Comparison of ENCODE assay signal across 16 mouse cellular contexts in the genomic region with DNA sequence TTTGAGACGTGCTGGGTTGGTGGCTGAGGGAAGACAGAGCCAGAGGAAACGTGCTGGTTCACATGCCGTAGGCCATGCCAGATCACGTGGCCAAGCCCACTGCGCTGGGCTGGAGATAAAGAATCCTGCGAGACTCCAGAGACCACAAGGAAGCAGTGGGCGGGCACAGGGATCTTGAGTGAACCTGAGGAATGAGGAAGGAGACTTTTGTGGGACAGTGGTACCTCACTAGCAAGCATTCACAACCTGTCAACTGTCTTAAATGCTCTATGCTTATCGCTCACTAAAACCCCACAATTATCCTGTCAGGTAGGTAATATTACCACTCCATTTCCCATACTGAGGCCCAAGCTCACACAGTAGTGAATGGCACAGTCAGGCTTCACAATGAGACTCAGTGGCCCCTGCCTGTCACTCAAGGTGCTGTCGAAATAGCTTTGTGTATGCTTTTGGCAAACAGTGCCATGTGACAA.
DNase-seq lines count a peak whose midpoint lies in the region; ATAC-seq and TF ChIP-seq lines count a peak whose summit lies in the region.
"Had no signal": no experiment of that assay in that cellular context is flagged by ENCODE, and none has a peak within 500 bp of the region (broad histone marks: within the 10 kb centered on the region; RNA-seq: fewer than 3 reads in every experiment).

No protein-coding gene starts in this region.

- WGBS in forebrain, embryonic 16.5 days, result 58% methylated on average over 9 of the region's 9 CpGs

- intact Hi-C loops in left cerebral cortex, postnatal 4 days (cut with DNase I), result no loop called here
- intact Hi-C loops in left cerebral cortex, adult 2 months (cut with DNase I), result no loop called here

- H3K27me3 ChIP-seq in forebrain, embryonic 16.5 days (replicated peaks; ENCODE audit: control insufficient read depth, insufficient read depth, low read length), result no peaks in the 10 kb centered on the region
- H3K27me3 ChIP-seq: kidney, embryonic 15.5 days; liver, embryonic 13.5 days had no signal

- no peak overlapping the region for H3K4me3 ChIP-seq in left cerebral cortex, adult 2 months
- H3K4me3 ChIP-seq in forebrain, embryonic 16.5 days (replicated peaks; ENCODE audit: low read length), result no peak overlapping the region
- H3K4me3 ChIP-seq: erythroblast, embryonic 14.5 days; kidney, embryonic 15.5 days; liver, embryonic 13.5 days had no signal

- H3K36me3 ChIP-seq in forebrain, embryonic 16.5 days (ENCODE audit: control insufficient read depth, insufficient read depth), result peaks cover 9% of the 10 kb centered on the region; the same call in 1 of the 2 replicates
- H3K36me3 ChIP-seq: liver, embryonic 13.5 days had no signal

- H3K4me1 ChIP-seq in forebrain, embryonic 16.5 days (replicated peaks; ENCODE audit: control insufficient read depth, insufficient read depth, low read length), result peaks cover 17% of the 10 kb centered on the region
- H3K4me1 ChIP-seq: kidney, embryonic 15.5 days had no signal

- peak; percentile 57 for ATAC-seq in forebrain, embryonic 16.5 days

- no peak overlapping the region for H3K4me2 ChIP-seq in forebrain, embryonic 16.5 days (ENCODE audit: low read length)
- H3K4me2 ChIP-seq: kidney, embryonic 15.5 days; liver, embryonic 13.5 days had no signal

- no peak for TF ChIP-seq CTCF in left cerebral cortex, adult 2 months (IDR thresholded peaks at IDR 0.05)

- no peak overlapping the region for H3K9ac ChIP-seq in forebrain, embryonic 16.5 days (replicated peaks; ENCODE audit: low read depth, low read length)
- H3K9ac ChIP-seq: kidney, embryonic 15.5 days; liver, embryonic 13.5 days had no signal

- H3K9me3 ChIP-seq in forebrain, embryonic 16.5 days (ENCODE audit: control insufficient read depth, low read length), result no peaks in the 10 kb centered on the region
- H3K9me3 ChIP-seq: kidney, embryonic 15.5 days; liver, embryonic 13.5 days had no signal

- H3K27ac ChIP-seq in left cerebral cortex, adult 2 months, result no peak overlapping the region
- 0 out of 2 replicates have a peak overlapping the region, but pooled peaks have one; percentile 2 for H3K27ac ChIP-seq in forebrain, embryonic 16.5 days (ENCODE audit: low read length)
- H3K27ac ChIP-seq: kidney, embryonic 15.5 days; liver, embryonic 13.5 days had no signal

- DNase-seq in left cerebral cortex, postnatal 4 days, result peak; percentile 17
- DNase-seq in left cerebral cortex, adult 2 months (ENCODE audit: extremely low spot score in 1 of 2, low spot score in 2 of 2), result no peak
- peak; percentile 46 for DNase-seq in retina, postnatal 1 day
- DNase-seq in retina, embryonic 14.5 days (ENCODE audit: low spot score), result no peak
- no peak for DNase-seq in right cerebral cortex, adult 2 months (ENCODE audit: low spot score in 2 of 2)
- no peak for DNase-seq in layer of hippocampus, adult 11-12 months (ENCODE audit: low spot score)
- DNase-seq in spleen, postnatal 14 days (ENCODE audit: low spot score in 2 of 2), result no peak
- DNase-seq: adrenal gland, postnatal 10 days; B cell, adult 2 months; cerebellum, postnatal 36 days; heart, postnatal 36 days; liver, embryonic 13.5 days; right cerebral cortex, postnatal 14 days had no signal

Comparison
In these comparisons a context has a peak if more than half of its experiments do, and no peak if none do; other contexts are left out.
1. DNase-seq: peak in left cerebral cortex, postnatal 4 days (single experiment) and retina, postnatal 1 day (single experiment); none in left cerebral cortex, adult 2 months (0 of 2), retina, embryonic 14.5 days (single experiment), right cerebral cortex, adult 2 months (0 of 2), layer of hippocampus, adult 11-12 months (single experiment) and spleen, postnatal 14 days (0 of 2).